Mouse (Mus musculus) forebrain, embryonic 16.5 days (tissue): Measurements from ENCODE around the gene Tfb2m. TPM values are rescaled to one million over a fixed set of nuclear protein-coding genes. Genes with fewer than 3 reads are reported as not detected.

ENCODE experiments used
- ATAC-seq: fragments of 200-750 bp; cut with Nextera tagmentation; 2 replicates; pipeline ENCODE4 v1.8.0; 2017; ENCODE audit warnings: mild to moderate bottlenecking, moderate library complexity
- H3K27ac ChIP-seq: fragments of 300-500 bp; sonication (generic); 2 replicates; pipeline ENCODE4 v1.5.1; 2014; ENCODE audit warnings: low read length, control low read depth
- H3K27me3 ChIP-seq: fragments of 300-500 bp; sonication (generic); replicated peaks from 2 replicates; pipeline ENCODE4 v1.6.1; 2014; ENCODE audit warnings: low read length; ENCODE audit not compliant: control insufficient read depth, insufficient read depth
- H3K36me3 ChIP-seq: fragments of 300-500 bp; sonication (generic); 2 replicates; pipeline ENCODE4 v1.6.1; 2014; ENCODE audit not compliant: control insufficient read depth, insufficient read depth
- H3K4me1 ChIP-seq: fragments of 300-500 bp; sonication (generic); replicated peaks from 2 replicates; pipeline ENCODE4 v1.6.1; 2014; ENCODE audit warnings: low read length; ENCODE audit not compliant: control insufficient read depth, insufficient read depth
- H3K4me2 ChIP-seq: fragments of 300-500 bp; sonication (generic); 2 replicates; pipeline ENCODE4 v1.6.1; 2014; ENCODE audit warnings: mild to moderate bottlenecking, low read length, control low read depth
- H3K4me3 ChIP-seq: fragments of 300-500 bp; sonication (generic); replicated peaks from 2 replicates; pipeline ENCODE4 v1.5.1; 2014; ENCODE audit warnings: mild to moderate bottlenecking, low read length, control low read depth
- H3K9ac ChIP-seq: fragments of 300-500 bp; sonication (generic); replicated peaks from 2 replicates; pipeline ENCODE4 v1.6.1; 2014; ENCODE audit warnings: low read depth, low read length, control low read depth
- H3K9me3 ChIP-seq: fragments of 300-500 bp; sonication (generic); 2 replicates; pipeline ENCODE4 v1.6.1; 2016; ENCODE audit warnings: low read length; ENCODE audit not compliant: control insufficient read depth
- WGBS: fragments of 180-500 bp; shearing (Covaris S2); extraction: QIAGEN DNeasy Blood & Tissue Kit; methylation state at CpG from one replicate; pipeline ENCODE4 v1.1.7; 2014; 5-methylcytosine and 5-hydroxymethylcytosine counted together
- polyA plus RNA-seq: library from polyadenylated mRNA; unstranded; fragments of >200 nt; fragmentation: Nextera tagmentation; extraction: Ambion mirVana; gene quantifications from 2 replicates; pipeline ENCODE4 v1.2.1, GENCODE M21; 2015

Tfb2m gene
- polyA plus RNA-seq, 1 experiment from 2014 or later, result 45.5 TPM

DNA sequence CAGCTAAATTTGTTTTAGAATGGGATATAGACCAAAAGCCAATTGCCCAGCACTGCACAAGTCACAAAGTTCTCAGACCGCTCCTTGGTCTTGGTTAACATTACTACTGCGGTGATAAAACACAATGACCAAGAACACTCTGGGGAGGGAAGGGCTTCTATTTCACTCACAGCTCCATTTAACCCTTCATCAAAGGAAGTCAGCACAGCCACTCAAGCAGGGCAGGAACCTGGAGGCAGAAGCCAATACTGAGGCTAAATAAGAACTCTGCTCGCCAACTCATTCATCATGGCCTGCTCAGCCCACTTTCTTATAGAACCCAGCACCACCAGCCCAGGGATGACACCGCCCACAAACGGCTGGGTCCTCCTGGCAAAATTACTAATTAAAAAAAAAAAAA, 57.5 kb downstream of the Tfb2m start:
- Histone ChIP-seq H3K27me3 (no peaks in the 10 kb centered on the region), H3K4me1 (0 out of 2 replicates have a peak, but pooled peaks cover 5% of the 10 kb centered on the region), H3K9me3 (no peaks in the 10 kb centered on the region), H3K4me3 (no peak overlapping the region), H3K4me2 (no peak overlapping the region), H3K9ac (no peak overlapping the region), H3K36me3 (no peaks in the 10 kb centered on the region), H3K27ac (no peak overlapping the region)
- ATAC-seq, result no peak
- 90% methylated on average over 5 of the region's 5 CpGs for WGBS

DNA sequence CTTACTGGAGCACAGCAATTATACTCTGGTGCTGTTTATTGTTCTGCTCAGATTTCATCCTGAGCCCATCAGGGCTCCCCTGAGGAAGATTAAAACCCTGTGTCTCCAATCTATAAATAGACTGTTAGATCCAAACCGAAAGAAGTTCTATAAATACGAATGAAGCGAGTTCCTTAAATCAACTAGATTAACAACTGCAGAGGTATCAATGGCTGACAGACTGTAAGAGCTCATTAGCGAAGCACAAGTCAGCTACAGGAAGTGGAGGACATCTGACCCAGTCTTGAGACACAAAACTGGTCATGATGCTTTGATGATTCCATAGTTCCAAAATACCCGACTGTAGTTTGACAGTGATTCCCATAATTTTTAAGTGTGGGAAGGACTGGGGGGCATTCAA, 58.1 kb downstream of the Tfb2m start:
- H3K9me3 ChIP-seq, result no peaks in the 10 kb centered on the region
- no peaks in the 10 kb centered on the region for H3K36me3 ChIP-seq
- no peak overlapping the region for H3K27ac ChIP-seq
- H3K4me3 ChIP-seq, result no peak overlapping the region
- H3K4me2 ChIP-seq, result no peak overlapping the region
- ATAC-seq, result no peak
- H3K27me3 ChIP-seq, result no peaks in the 10 kb centered on the region
- 69% methylated on average over 5 of the region's 5 CpGs for WGBS
- no peak overlapping the region for H3K9ac ChIP-seq
- 0 out of 2 replicates have a peak, but pooled peaks cover 5% of the 10 kb centered on the region for H3K4me1 ChIP-seq

DNA sequence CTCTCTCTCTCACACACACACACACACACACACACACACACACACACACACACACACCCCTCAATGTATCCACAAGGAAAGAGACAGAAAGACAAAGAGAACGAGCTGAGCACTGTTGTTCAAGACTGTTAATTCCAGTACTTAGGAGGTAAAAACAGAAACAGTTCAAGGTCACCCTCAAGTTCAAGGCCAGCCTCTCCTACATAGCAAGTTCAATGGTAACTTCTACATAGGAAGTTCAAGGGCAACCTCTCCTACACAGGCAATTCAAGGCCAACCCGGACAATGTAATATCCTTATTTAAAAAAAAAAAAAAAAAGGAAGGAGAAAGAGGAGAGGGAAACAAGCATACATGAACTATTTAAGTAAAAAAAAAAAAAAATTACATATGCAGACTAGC, 58.8 kb downstream of the Tfb2m start:
- no peaks in the 10 kb centered on the region for H3K27me3 ChIP-seq
- no peak overlapping the region for H3K4me2 ChIP-seq
- no peak overlapping the region for H3K4me3 ChIP-seq
- H3K9ac ChIP-seq, result no peak overlapping the region
- 0 out of 2 replicates have a peak, but pooled peaks cover 5% of the 10 kb centered on the region for H3K4me1 ChIP-seq
- no peaks in the 10 kb centered on the region for H3K9me3 ChIP-seq
- no peak for ATAC-seq
- 82% methylated on average over 2 of the region's 2 CpGs for WGBS
- H3K36me3 ChIP-seq, result no peaks in the 10 kb centered on the region
- no peak overlapping the region for H3K27ac ChIP-seq

- Histone ChIP-seq H3K27me3 (no peaks in the 10 kb centered on the region), H3K27ac (no peak overlapping the region), H3K9ac (0 out of 2 replicates have a peak overlapping the region, but pooled peaks have one; percentile 13), H3K4me2 (no peak overlapping the region), H3K9me3 (no peaks in the 10 kb centered on the region), H3K4me3 (no peak overlapping the region), H3K36me3 (no peaks in the 10 kb centered on the region), H3K4me1 (0 out of 2 replicates have a peak, but pooled peaks cover 5% of the 10 kb centered on the region)
- no peak for ATAC-seq
- 15% methylated on average over 3 of the region's 3 CpGs for WGBS
These were observed 60.1 kb downstream of the Tfb2m start for GRCm38 (mm10) chr1:179485784-179486540.

DNA sequence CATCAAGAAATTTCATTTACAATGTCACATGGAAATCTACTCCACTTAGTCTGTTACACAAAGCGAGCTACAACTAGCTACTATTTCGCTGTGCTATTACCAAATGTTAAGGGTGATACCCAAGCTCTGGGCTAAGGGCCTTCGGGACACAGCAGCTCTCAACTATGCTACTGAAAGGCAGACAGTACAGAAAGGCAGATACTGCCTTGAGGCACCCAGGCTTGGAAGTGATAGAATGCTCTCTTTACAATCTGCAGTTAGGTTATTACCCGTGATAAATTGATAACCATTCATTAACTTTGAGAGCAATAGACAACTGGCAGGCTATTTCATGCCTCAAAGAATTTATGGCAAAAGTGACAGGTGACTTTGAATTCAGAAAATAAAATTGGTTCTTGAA, 65.2 kb downstream of the Tfb2m start:
- H3K36me3 ChIP-seq, result no peaks in the 10 kb centered on the region
- no peak overlapping the region for H3K27ac ChIP-seq
- H3K4me1 ChIP-seq, result 0 out of 2 replicates have a peak, but pooled peaks cover 2% of the 10 kb centered on the region
- H3K4me3 ChIP-seq, result no peak overlapping the region
- no peaks in the 10 kb centered on the region for H3K27me3 ChIP-seq
- WGBS, result 85% methylated on average over 4 of the region's 4 CpGs
- no peak for ATAC-seq
- no peak overlapping the region for H3K9ac ChIP-seq
- no peaks in the 10 kb centered on the region for H3K9me3 ChIP-seq
- no peak overlapping the region for H3K4me2 ChIP-seq

Other genes with a start within 250 kb of the Tfb2m start
- 29.3 and 29.4 TPM in 2 replicates for gene Smyd3, start 28.2 kb downstream of the Tfb2m start, polyA plus RNA-seq
- gene Cnst, start 103 bp upstream of the Tfb2m start, polyA plus RNA-seq, result 32.4 and 34.0 TPM in 2 replicates
- 117 and 128 TPM in 2 replicates for gene Sccpdh, start 121.9 kb upstream of the Tfb2m start, polyA plus RNA-seq
- gene Kif28, start 199.0 kb upstream of the Tfb2m start, polyA plus RNA-seq, result not detected in 2 replicates